Mouse (Mus musculus) MN1 (cell line): ENCODE measurements around the gene Sh3rf1.

ENCODE experiments used
- DNase-seq: peaks from one replicate; pipeline ENCODE4 v3.0.0-alpha.2; 2016; ENCODE audit warnings: low spot score

Gene Sh3rf1

GRCm38 (mm10) chr8:61322462-61322861, 98.8 kb downstream of the Sh3rf1 start:
- no peak for DNase-seq

GRCm38 (mm10) chr8:61324363-61324914, 100.8 kb downstream of the Sh3rf1 start:
- DNase-seq: no peak

- peak; percentile 20 for DNase-seq
Measured at GRCm38 (mm10) chr8:61325014-61325715, 101.5 kb downstream of the Sh3rf1 start.

- no peak for DNase-seq
Measured at GRCm38 (mm10) chr8:61326281-61326680, 102.6 kb downstream of the Sh3rf1 start.

GRCm38 (mm10) chr8:61327333-61327732, 103.7 kb downstream of the Sh3rf1 start:
- peak; percentile 51 for DNase-seq

- DNase-seq: no peak
Measured at GRCm38 (mm10) chr8:61339629-61340028, 116.0 kb downstream of the Sh3rf1 start.

GRCm38 (mm10) chr8:61340283-61340984, 116.8 kb downstream of the Sh3rf1 start:
- no peak for DNase-seq

GRCm38 (mm10) chr8:61341587-61342441, 118.1 kb downstream of the Sh3rf1 start:
- no peak for DNase-seq

- DNase-seq: no peak
Measured at GRCm38 (mm10) chr8:61342473-61343026, 118.9 kb downstream of the Sh3rf1 start.

GRCm38 (mm10) chr8:61344435-61344834, 120.8 kb downstream of the Sh3rf1 start:
- no peak for DNase-seq

GRCm38 (mm10) chr8:61346941-61347340, 123.3 kb downstream of the Sh3rf1 start:
- DNase-seq: no peak

GRCm38 (mm10) chr8:61347526-61347925, 123.9 kb downstream of the Sh3rf1 start:
- DNase-seq: no peak

- no peak for DNase-seq
Measured at GRCm38 (mm10) chr8:61348029-61348428, 124.4 kb downstream of the Sh3rf1 start.

- DNase-seq: no peak
Measured at GRCm38 (mm10) chr8:61348518-61348917, 124.8 kb downstream of the Sh3rf1 start.

- no peak for DNase-seq
Measured at GRCm38 (mm10) chr8:61350443-61350842, 126.8 kb downstream of the Sh3rf1 start.

GRCm38 (mm10) chr8:61351638-61352037, 128.0 kb downstream of the Sh3rf1 start:
- no peak for DNase-seq

GRCm38 (mm10) chr8:61355503-61355902, 131.8 kb downstream of the Sh3rf1 start:
- DNase-seq: no peak

- no peak for DNase-seq
Measured at GRCm38 (mm10) chr8:61359004-61359403, 135.3 kb downstream of the Sh3rf1 start.

GRCm38 (mm10) chr8:61359851-61360272, 136.2 kb downstream of the Sh3rf1 start:
- no peak for DNase-seq

GRCm38 (mm10) chr8:61360362-61360761, 136.7 kb downstream of the Sh3rf1 start:
- no peak for DNase-seq

- DNase-seq: no peak
Measured at GRCm38 (mm10) chr8:61361476-61361875, 137.8 kb downstream of the Sh3rf1 start.
